12 mouse cellular contexts compared by ENCODE assay signal in genomic region chr2:174599071-174599635, GRCm38 (mm10). TPM values are rescaled to one million over a fixed set of nuclear protein-coding genes. Genes with fewer than 3 reads are reported as not detected.
DNase-seq lines count a peak whose midpoint lies in the region; ATAC-seq and TF ChIP-seq lines count a peak whose summit lies in the region.
"Had no signal": no experiment of that assay in that cellular context is flagged by ENCODE, and none has a peak within 500 bp of the region (broad histone marks: within the 10 kb centered on the region; RNA-seq: fewer than 3 reads in every experiment).

No protein-coding gene starts in this region.

- no peak for ATAC-seq in kidney, postnatal 0 days (replicated peaks; ENCODE audit: low FRiP score, low read depth)
- no peak for ATAC-seq in kidney, embryonic 14.5 days (ENCODE audit: low FRiP score, low TSS enrichment)

- TF ChIP-seq CTCF in kidney, postnatal 0 days (IDR thresholded peaks at IDR 0.05; ENCODE audit: low read depth): no peak
- no peak for TF ChIP-seq CTCF in thymus, adult 2 months (IDR thresholded peaks at IDR 0.05; ENCODE audit: borderline replicate concordance, control insufficient read depth, extremely low read depth, insufficient read depth, low read length, poor library complexity)

- H3K27ac ChIP-seq in heart, embryonic 10.5 days: 0 out of 2 replicates have a peak overlapping the region, but pooled peaks have one; percentile 44
- no peak overlapping the region for H3K27ac ChIP-seq in kidney, postnatal 0 days
- no peak overlapping the region for H3K27ac ChIP-seq in kidney, embryonic 14.5 days (ENCODE audit: low read depth, low read length)
- H3K27ac ChIP-seq in thymus, adult 2 months (ENCODE audit: control insufficient read depth, insufficient read depth, low read length): peak overlapping the region; percentile 4; the same call in 1 of the 2 replicates
- H3K27ac ChIP-seq: liver, embryonic 13.5 days; neural tube, embryonic 12.5 days had no signal

- H3K9ac ChIP-seq in kidney, postnatal 0 days (ENCODE audit: low read depth, low read length): no peak overlapping the region
- no peak overlapping the region for H3K9ac ChIP-seq in kidney, embryonic 14.5 days (ENCODE audit: low read depth, low read length)
- H3K9ac ChIP-seq: liver, embryonic 13.5 days; neural tube, embryonic 12.5 days had no signal

- no peak overlapping the region for H3K4me3 ChIP-seq in heart, embryonic 10.5 days
- no peak overlapping the region for H3K4me3 ChIP-seq in kidney, postnatal 0 days (replicated peaks; ENCODE audit: low read depth, low read length)
- H3K4me3 ChIP-seq in kidney, embryonic 14.5 days (ENCODE audit: low read length): no peak overlapping the region
- peak overlapping the region; percentile 33 for H3K4me3 ChIP-seq in thymus, adult 2 months (ENCODE audit: control insufficient read depth, insufficient read depth, low read length)
- H3K4me3 ChIP-seq: liver, embryonic 13.5 days; neural tube, embryonic 12.5 days had no signal

- no peaks in the 10 kb centered on the region for H3K9me3 ChIP-seq in heart, embryonic 10.5 days
- H3K9me3 ChIP-seq in kidney, postnatal 0 days (replicated peaks; ENCODE audit: low read length): no peaks in the 10 kb centered on the region
- no peaks in the 10 kb centered on the region for H3K9me3 ChIP-seq in kidney, embryonic 14.5 days (ENCODE audit: control insufficient read depth, low read length)
- H3K9me3 ChIP-seq: liver, embryonic 13.5 days; neural tube, embryonic 12.5 days had no signal

- no peak for DNase-seq in heart, embryonic 10.5 days (ENCODE audit: low spot score)
- no peak for DNase-seq in heart, adult 18-20 months
- DNase-seq in kidney, postnatal 0 days (ENCODE audit: low spot score): peak; percentile 10
- no peak for DNase-seq in thymus, adult 2 months
- no peak for DNase-seq in thymus, postnatal 10 days (ENCODE audit: low spot score in 2 of 2)
- no peak for DNase-seq in cerebellum, postnatal 25 days
- no peak for DNase-seq in testis, postnatal 14 days (ENCODE audit: low spot score)
- DNase-seq: kidney, adult 18-20 months; liver, embryonic 13.5 days had no signal

- WGBS in heart, embryonic 10.5 days: 84% methylated on average over 9 of the region's 9 CpGs
- WGBS in kidney, postnatal 0 days: 70% methylated on average over 9 of the region's 9 CpGs
- WGBS in kidney, embryonic 14.5 days: 75% methylated on average over 9 of the region's 9 CpGs
- WGBS in thymus, adult 2 months: 89% methylated on average over 9 of the region's 9 CpGs

- TF ChIP-seq POLR2A in thymus, adult 2 months (IDR thresholded peaks at IDR 0.05; ENCODE audit: control insufficient read depth, extremely low read depth, insufficient read depth, low read length, poor library complexity): no peak

- H3K36me3 ChIP-seq in heart, embryonic 10.5 days: no peaks in the 10 kb centered on the region
- no peaks in the 10 kb centered on the region for H3K36me3 ChIP-seq in kidney, postnatal 0 days (ENCODE audit: insufficient read depth, low read length)
- no peaks in the 10 kb centered on the region for H3K36me3 ChIP-seq in kidney, embryonic 14.5 days (ENCODE audit: control insufficient read depth, insufficient read depth, low read length)
- no peaks in the 10 kb centered on the region for H3K36me3 ChIP-seq in thymus, adult 2 months (ENCODE audit: control insufficient read depth, insufficient read depth, low read length)
- H3K36me3 ChIP-seq: liver, embryonic 13.5 days; neural tube, embryonic 12.5 days had no signal

- no peaks in the 10 kb centered on the region for H3K27me3 ChIP-seq in heart, embryonic 10.5 days (ENCODE audit: insufficient read depth, poor library complexity, severe bottlenecking)
- no peaks in the 10 kb centered on the region for H3K27me3 ChIP-seq in kidney, postnatal 0 days (ENCODE audit: insufficient read depth, low read length)
- H3K27me3 ChIP-seq in kidney, embryonic 14.5 days (ENCODE audit: control insufficient read depth, insufficient read depth, low read length): no peaks in the 10 kb centered on the region
- no peaks in the 10 kb centered on the region for H3K27me3 ChIP-seq in thymus, adult 2 months (ENCODE audit: control insufficient read depth, insufficient read depth, low read length)
- H3K27me3 ChIP-seq: neural tube, embryonic 12.5 days had no signal

- H3K4me1 ChIP-seq in heart, embryonic 10.5 days: peaks cover 28% of the 10 kb centered on the region
- no peaks in the 10 kb centered on the region for H3K4me1 ChIP-seq in kidney, postnatal 0 days (replicated peaks; ENCODE audit: insufficient read depth, low read length)
- no peaks in the 10 kb centered on the region for H3K4me1 ChIP-seq in kidney, embryonic 14.5 days (ENCODE audit: control insufficient read depth, insufficient read depth, low read length)
- H3K4me1 ChIP-seq in thymus, adult 2 months (replicated peaks; ENCODE audit: control insufficient read depth, insufficient read depth, low read length): peaks cover 41% of the 10 kb centered on the region
- H3K4me1 ChIP-seq: neural tube, embryonic 12.5 days had no signal

- H3K4me2 ChIP-seq in kidney, postnatal 0 days (ENCODE audit: low read length): no peak overlapping the region
- H3K4me2 ChIP-seq in kidney, embryonic 14.5 days (replicated peaks; ENCODE audit: low read depth, low read length): no peak overlapping the region
- H3K4me2 ChIP-seq: liver, embryonic 13.5 days; neural tube, embryonic 12.5 days had no signal

RNA-seq across cellular contexts. Expression of gene Zfp831, which starts 44.2 kb away (rescaled TPM):
- not detected in 2 replicates for polyA plus RNA-seq in heart, embryonic 10.5 days (2016; fragmentation: Nextera tagmentation; extraction: Ambion mirVana)
- under 1 TPM; 0.07 to 0.59 TPM for total RNA-seq in heart, adult 18-20 months (2021)
- not detected in 2 replicates for polyA plus RNA-seq in kidney, postnatal 0 days (2015; fragmentation: Nextera tagmentation; extraction: Ambion mirVana)
- polyA plus RNA-seq in kidney, embryonic 14.5 days (2014; fragmentation: Nextera tagmentation; extraction: Ambion mirVana): not detected in 2 replicates
- 3.1 TPM in 2 replicates for polyA plus RNA-seq in thymus, adult 2 months (2012; rRNA removed)
- polyA plus RNA-seq: forebrain, embryonic 16.5 days; neural tube, embryonic 12.5 days had no signal

Comparison
In these comparisons a context has a peak if more than half of its experiments do, and no peak if none do; other contexts are left out.
1. H3K27ac ChIP-seq: peak in heart, embryonic 10.5 days (single experiment) and thymus, adult 2 months (single experiment); none in kidney, postnatal 0 days (single experiment) and kidney, embryonic 14.5 days (single experiment).